ENCODE assay signal across 24 mouse cellular contexts in the genomic region with DNA sequence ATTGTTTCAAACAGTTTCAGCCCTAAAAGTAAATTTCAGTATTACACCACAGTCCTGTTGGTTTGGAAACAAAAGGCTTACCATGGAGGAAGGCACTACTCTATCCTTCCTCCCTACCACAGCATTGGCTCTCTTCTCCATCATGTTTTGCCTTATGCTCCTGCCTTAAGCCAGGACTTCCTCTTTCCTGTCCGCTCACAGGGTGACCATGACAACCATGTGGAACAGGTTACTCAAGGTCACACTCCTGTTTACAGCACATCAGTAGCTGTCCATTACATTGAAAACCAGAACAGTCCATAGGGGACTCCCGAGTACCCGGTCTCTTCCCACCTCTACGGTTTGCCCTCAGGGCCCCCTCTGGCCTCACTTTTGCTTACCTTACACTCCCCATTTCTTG.
A peak's percentile ranks its signal among the peaks of the same experiment; 100 is the strongest.
DNase-seq lines count a peak whose midpoint lies in the region; ATAC-seq and TF ChIP-seq lines count a peak whose summit lies in the region.
"Had no signal": no experiment of that assay in that cellular context is flagged by ENCODE, and none has a peak within 500 bp of the region (broad histone marks: within the 10 kb centered on the region; RNA-seq: fewer than 3 reads in every experiment).

No protein-coding gene starts in this region.

- H3K27me3 ChIP-seq in MEL (ENCODE audit: control insufficient read depth in 1 of 2, insufficient read depth in 2 of 2, low read length in 2 of 2), result no peaks in the 10 kb centered on the region
- H3K27me3 ChIP-seq: forebrain, embryonic 15.5 days; heart, embryonic 13.5 days; hindbrain, embryonic 12.5 days had no signal

- TF ChIP-seq EP300 in MEL (IDR thresholded peaks at IDR 0.05; ENCODE audit: low read depth in 1 of 2, low read length in 2 of 2), result no peak

- ATAC-seq in granulocyte monocyte progenitor cell, adult 5-6 weeks (replicated peaks; ENCODE audit: poor library complexity, severe bottlenecking), result peak; percentile 79
- peak; percentile 78 for ATAC-seq in megakaryocyte progenitor cell, adult 5-6 weeks (replicated peaks; ENCODE audit: poor library complexity)
- ATAC-seq: CD4-positive, CD25-positive, alpha-beta regulatory T cell, adult 4 months; forebrain, embryonic 15.5 days; hindbrain, embryonic 16.5 days; inflammation-experienced regulatory T-cells, adult 6 months; intestine, postnatal 0 days had no signal

- no peak for TF ChIP-seq CTCF in MEL (IDR thresholded peaks at IDR 0.05 in 2 of 3, conservative IDR thresholded peaks at IDR 0.05 in 1 of 3; ENCODE audit: control insufficient read depth in 1 of 3, insufficient read depth in 1 of 3, low read depth in 2 of 3, low read length in 3 of 3, poor library complexity in 1 of 3, severe bottlenecking in 1 of 3)

- H3K4me3 ChIP-seq in MEL (ENCODE audit: control insufficient read depth in 1 of 2, insufficient read depth in 1 of 2, low read depth in 2 of 2, low read length in 2 of 2), result no peak overlapping the region
- H3K4me3 ChIP-seq: embryonic facial prominence, embryonic 10.5 days; erythroblast, embryonic 14.5 days; forebrain, embryonic 10.5 days; forebrain, embryonic 15.5 days; heart, embryonic 13.5 days; hindbrain, embryonic 12.5 days had no signal

- H3K27ac ChIP-seq in MEL (ENCODE audit: control insufficient read depth, low read depth, low read length), result no peak overlapping the region
- H3K27ac ChIP-seq: embryonic facial prominence, embryonic 10.5 days; forebrain, embryonic 10.5 days; forebrain, embryonic 15.5 days; heart, embryonic 13.5 days; hindbrain, embryonic 12.5 days had no signal

- DNase-seq in 416B (ENCODE audit: low read depth) (peak; percentile 18), MEL (ENCODE audit: low read depth, low spot score) (peak; percentile 43)
- DNase-seq in thymus, postnatal 4 days, result no peak
- DNase-seq in ovary, postnatal 10 days (ENCODE audit: low spot score), result no peak
- DNase-seq in gastrocnemius, adult 8-10 months (ENCODE audit: low spot score in 2 of 2), result no peak
- DNase-seq: adrenal gland, adult 8-10 months; adrenal gland, postnatal 36 days; B cell, adult 2 months; cerebellum, adult 2 months; cerebellum, postnatal 14 days; gastrocnemius, postnatal 10 days; heart, postnatal 36 days had no signal

- no peak overlapping the region for H3K9ac ChIP-seq in MEL (ENCODE audit: control insufficient read depth, low read depth, low read length, poor library complexity, severe bottlenecking)
- H3K9ac ChIP-seq: forebrain, embryonic 15.5 days; heart, embryonic 13.5 days; hindbrain, embryonic 12.5 days had no signal

- H3K4me1 ChIP-seq in MEL (ENCODE audit: control insufficient read depth in 1 of 2, insufficient read depth in 2 of 2, low read length in 2 of 2), result no peaks in the 10 kb centered on the region
- H3K4me1 ChIP-seq: forebrain, embryonic 10.5 days; forebrain, embryonic 15.5 days; heart, embryonic 13.5 days; hindbrain, embryonic 12.5 days had no signal

- TF ChIP-seq POLR2A in MEL (IDR thresholded peaks at IDR 0.05; ENCODE audit: control insufficient read depth in 1 of 2, insufficient read depth in 1 of 2, low read depth in 1 of 2, low read length in 2 of 2, poor library complexity in 1 of 2), result no peak

- no peaks in the 10 kb centered on the region for H3K36me3 ChIP-seq in MEL (ENCODE audit: control insufficient read depth in 1 of 2, insufficient read depth in 2 of 2, low read length in 2 of 2)
- H3K36me3 ChIP-seq: forebrain, embryonic 10.5 days had no signal

- H3K9me3 ChIP-seq in MEL (replicated peaks; ENCODE audit: insufficient read depth, low read length), result no peaks in the 10 kb centered on the region
- H3K9me3 ChIP-seq: embryonic facial prominence, embryonic 10.5 days; forebrain, embryonic 10.5 days; forebrain, embryonic 15.5 days; heart, embryonic 13.5 days; hindbrain, embryonic 12.5 days had no signal

- H3K79me2 ChIP-seq in MEL (ENCODE audit: control insufficient read depth, insufficient read depth, low read length, poor library complexity), result no peaks in the 10 kb centered on the region

- TF ChIP-seq RAD21 in MEL (IDR thresholded peaks at IDR 0.05; ENCODE audit: low read depth, low read length), result no peak

TF ChIP-seq in MEL, 35 proteins besides CTCF, POLR2A, EP300 and RAD21:
- TF ChIP-seq ZNF384 (IDR thresholded peaks at IDR 0.05; ENCODE audit: low read depth, low read length), result no peak
- no peak for TF ChIP-seq KAT2A (conservative IDR thresholded peaks at IDR 0.05; ENCODE audit: low read depth, low read length)
- TF ChIP-seq TBP (IDR thresholded peaks at IDR 0.05; ENCODE audit: low read depth, low read length), result no peak
- no peak for TF ChIP-seq BHLHE40 (IDR thresholded peaks at IDR 0.05; ENCODE audit: borderline replicate concordance, low read depth, low read length)
- no peak for TF ChIP-seq GATA1 (IDR thresholded peaks at IDR 0.05; ENCODE audit: low read depth, low read length)
- no peak for TF ChIP-seq HCFC1 (IDR thresholded peaks at IDR 0.05; ENCODE audit: low read depth, low read length)
- no peak for TF ChIP-seq MAZ (IDR thresholded peaks at IDR 0.05; ENCODE audit: low read depth, low read length)
- no peak for TF ChIP-seq NRF1 (IDR thresholded peaks at IDR 0.05; ENCODE audit: insufficient read depth, low read depth, low read length, poor library complexity, severe bottlenecking)
- no peak for TF ChIP-seq NELFE (IDR thresholded peaks at IDR 0.05; ENCODE audit: low read depth, low read length)
- no peak for TF ChIP-seq RCOR1 (IDR thresholded peaks at IDR 0.05; ENCODE audit: low read depth, low read length)
- no peak for TF ChIP-seq JUND (IDR thresholded peaks at IDR 0.05; ENCODE audit: low read depth, low read length)
- TF ChIP-seq MAX (IDR thresholded peaks at IDR 0.05; ENCODE audit: low read length), result no peak
- no peak for TF ChIP-seq TAL1 (IDR thresholded peaks at IDR 0.05; ENCODE audit: low read length)
- TF ChIP-seq GABPA (IDR thresholded peaks at IDR 0.05; ENCODE audit: low read depth, low read length), result no peak
- TF ChIP-seq USF2 (IDR thresholded peaks at IDR 0.05; ENCODE audit: borderline replicate concordance in 1 of 2, insufficient read depth in 1 of 2, low read depth in 1 of 2, low read length in 2 of 2), result no peak
- TF ChIP-seq POLR2AphosphoS2 (IDR thresholded peaks at IDR 0.05; ENCODE audit: low read length), result no peak
- TF ChIP-seq MAFK (IDR thresholded peaks at IDR 0.05; ENCODE audit: borderline replicate concordance, low read depth, low read length), result no peak
- TF ChIP-seq ZC3H11A (IDR thresholded peaks at IDR 0.05; ENCODE audit: low read depth, low read length), result no peak

Comparison
In these comparisons a context has a peak if more than half of its experiments do, and no peak if none do; other contexts are left out.
1. DNase-seq: peak in 416B (single experiment) and MEL (single experiment); none in thymus, postnatal 4 days (single experiment), ovary, postnatal 10 days (single experiment) and gastrocnemius, adult 8-10 months (0 of 2).